Mouse (Mus musculus): ENCODE results near the gene Bbof1.

DNA sequence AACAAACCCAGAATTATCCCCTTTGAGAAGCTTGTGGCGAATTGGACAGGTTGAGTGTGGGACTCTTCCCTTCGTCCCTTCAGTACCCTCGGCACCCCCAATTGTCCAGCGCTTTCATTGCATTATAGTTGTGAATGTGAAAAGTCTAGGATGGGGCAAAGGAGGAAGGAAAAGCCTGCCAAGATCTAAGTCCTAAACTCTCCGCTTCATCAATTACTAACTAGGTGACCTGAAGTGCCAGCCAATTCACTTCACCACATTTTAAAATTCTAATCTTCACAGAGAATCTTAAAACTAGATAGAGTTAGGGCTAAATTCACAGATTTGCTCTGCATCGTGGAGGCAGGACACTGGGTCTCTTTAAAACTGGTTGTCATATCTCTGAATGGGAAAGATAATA is 39.3 kb downstream of the Bbof1 start:
- TF ChIP-seq CTCF (IDR thresholded peaks at IDR 0.05; ENCODE audit: borderline replicate concordance, insufficient read depth, low read depth, low read length) (no peak), POLR2A (IDR thresholded peaks at IDR 0.05; ENCODE audit: borderline replicate concordance, insufficient read depth, low read length) (no peak)

Measured in cerebellum, adult 2 months (tissue).